Comparison of ENCODE assay signal across 21 mouse cellular contexts in genomic region chr7:90540811-90541323, GRCm38 (mm10).
DNase-seq lines count a peak whose midpoint lies in the region; TF ChIP-seq lines count a peak whose summit lies in the region.
"Had no signal": no experiment of that assay in that cellular context is flagged by ENCODE, and none has a peak within 500 bp of the region (broad histone marks: within the 10 kb centered on the region; RNA-seq: fewer than 3 reads in every experiment).

No protein-coding gene starts in this region.

- no peak overlapping the region for H3K4me2 ChIP-seq in CH12.LX (ENCODE audit: insufficient read depth, low read depth, poor library complexity, severe bottlenecking)
- H3K4me2 ChIP-seq: embryonic facial prominence, embryonic 13.5 days; forebrain, embryonic 13.5 days; hindbrain, embryonic 15.5 days; kidney, embryonic 15.5 days had no signal

- H3K4me3 ChIP-seq in heart, adult 2 months = no peak overlapping the region
- no peak overlapping the region for H3K4me3 ChIP-seq in CH12.LX (replicated peaks in 1 of 3; ENCODE audit: low read depth in 2 of 3, low read length in 2 of 3, poor library complexity in 1 of 3)
- no peak overlapping the region for H3K4me3 ChIP-seq in gastrocnemius, adult 2 months
- H3K4me3 ChIP-seq: embryonic facial prominence, embryonic 13.5 days; forebrain, embryonic 13.5 days; hindbrain, embryonic 15.5 days; kidney, embryonic 15.5 days had no signal

- WGBS in heart, adult 2 months = 53% methylated on average over 2 of the region's 2 CpGs

- no peak for TF ChIP-seq RAD21 in CH12.LX (IDR thresholded peaks at IDR 0.05; ENCODE audit: low read depth, low read length)

- dilution Hi-C loops in CH12.LX (cut with MboI; ENCODE audit: extremely low pct_ligation_motif_present, extremely low pct_unique_long_range_greater_than_20kb, low sequenced_read_pairs) = no loop called here

- no peak for DNase-seq in heart, adult 2 months
- no peak for DNase-seq in heart, postnatal 14 days
- no peak for DNase-seq in CH12.LX (ENCODE audit: extremely low read depth)
- DNase-seq in ES-CJ7 (ENCODE audit: low read depth, low spot score) = peak; percentile 50
- peak; percentile 40 for DNase-seq in ZHBTc4 (ENCODE audit: low read depth, low spot score)
- no peak for DNase-seq in gastrocnemius, adult 2 months
- no peak for DNase-seq in urinary bladder, postnatal 10 days (ENCODE audit: low spot score)
- DNase-seq: adrenal gland, adult 2 months; adrenal gland, postnatal 25 days; B cell, adult 2 months; cerebellum, adult 18-20 months; cerebellum, adult 9-11 months; cerebellum, postnatal 36 days; forebrain, postnatal 0 days; gastrocnemius, postnatal 25 days; kidney, adult 2 months had no signal

- no peak for TF ChIP-seq POLR2A in heart, adult 2 months (IDR thresholded peaks at IDR 0.05; ENCODE audit: insufficient read depth, low read depth, low read length)
- TF ChIP-seq POLR2A in CH12.LX (IDR thresholded peaks at IDR 0.05; ENCODE audit: low read depth, low read length) = no peak

- no peaks in the 10 kb centered on the region for H3K36me3 ChIP-seq in heart, adult 2 months (ENCODE audit: control insufficient read depth, insufficient read depth, low read length)
- H3K36me3 ChIP-seq in CH12.LX (replicated peaks in 1 of 2; ENCODE audit: control insufficient read depth in 1 of 2, insufficient read depth in 1 of 2, low read length in 1 of 2) = no peaks in the 10 kb centered on the region
- H3K36me3 ChIP-seq: embryonic facial prominence, embryonic 13.5 days; G1E; hindbrain, embryonic 15.5 days; kidney, embryonic 15.5 days had no signal

- no peak for TF ChIP-seq EP300 in heart, adult 2 months (IDR thresholded peaks at IDR 0.05; ENCODE audit: insufficient read depth, low read depth, low read length)
- no peak for TF ChIP-seq EP300 in CH12.LX (IDR thresholded peaks at IDR 0.05; ENCODE audit: low read length)

- intact Hi-C loops in heart, adult 2 months (cut with DNase I) = no loop called here
- intact Hi-C loops in heart, postnatal 14 days (cut with DNase I) = no loop called here
- intact Hi-C loops in gastrocnemius, adult 2 months (cut with DNase I) = no loop called here

- no peak for TF ChIP-seq CTCF in heart, adult 2 months (IDR thresholded peaks at IDR 0.05)
- TF ChIP-seq CTCF in CH12.LX (conservative IDR thresholded peaks at IDR 0.05 in 1 of 2, IDR thresholded peaks at IDR 0.05 in 1 of 2; ENCODE audit: low read depth in 2 of 2, low read length in 2 of 2) = no peak
- no peak for TF ChIP-seq CTCF in gastrocnemius, adult 2 months (IDR thresholded peaks at IDR 0.05)

- no peak overlapping the region for H3K9ac ChIP-seq in heart, adult 2 months (ENCODE audit: low read depth, low read length)
- H3K9ac ChIP-seq in CH12.LX (ENCODE audit: insufficient read depth, low read depth) = no peak overlapping the region
- H3K9ac ChIP-seq: embryonic facial prominence, embryonic 13.5 days; forebrain, embryonic 13.5 days; forebrain, postnatal 0 days; hindbrain, embryonic 15.5 days; kidney, embryonic 15.5 days had no signal

- no peaks in the 10 kb centered on the region for H3K4me1 ChIP-seq in heart, adult 2 months (ENCODE audit: control insufficient read depth, insufficient read depth, low read length)
- peaks cover 3 to 23% of the 10 kb centered on the region in 2 experiments; a peak in 3 of 4 replicates for H3K4me1 ChIP-seq in CH12.LX (ENCODE audit: control insufficient read depth in 1 of 2, insufficient read depth in 2 of 2)
- H3K4me1 ChIP-seq: embryonic facial prominence, embryonic 13.5 days; hindbrain, embryonic 15.5 days; kidney, embryonic 15.5 days had no signal

- 0 out of 2 replicates have a peak overlapping the region, but pooled peaks have one; percentile 40 for H3K27ac ChIP-seq in heart, adult 2 months
- no peak overlapping the region for H3K27ac ChIP-seq in CH12.LX (ENCODE audit: insufficient read depth, low read depth)
- no peak overlapping the region for H3K27ac ChIP-seq in gastrocnemius, adult 2 months
- H3K27ac ChIP-seq: embryonic facial prominence, embryonic 13.5 days; forebrain, embryonic 13.5 days; hindbrain, embryonic 15.5 days; kidney, embryonic 15.5 days had no signal

- H3K9me3 ChIP-seq in CH12.LX (replicated peaks; ENCODE audit: low read length) = no peaks in the 10 kb centered on the region
- H3K9me3 ChIP-seq: embryonic facial prominence, embryonic 13.5 days; forebrain, embryonic 13.5 days; G1E; hindbrain, embryonic 15.5 days; kidney, embryonic 15.5 days had no signal

- H3K79me2 ChIP-seq in heart, adult 2 months (replicated peaks; ENCODE audit: control insufficient read depth, insufficient read depth, low read length) = no peaks in the 10 kb centered on the region
- no peaks in the 10 kb centered on the region for H3K79me2 ChIP-seq in CH12.LX (replicated peaks; ENCODE audit: control insufficient read depth, extremely low read depth, insufficient read depth, poor library complexity, severe bottlenecking)

- in situ Hi-C loops in CH12.LX (cut with MboI; ENCODE audit: low pct_ligation_motif_present, low pct_unique_long_range_greater_than_20kb, low sequenced_read_pairs) = no loop called here

- no peaks in the 10 kb centered on the region for H3K27me3 ChIP-seq in heart, adult 2 months (ENCODE audit: control insufficient read depth, insufficient read depth, low read length)
- no peaks in the 10 kb centered on the region for H3K27me3 ChIP-seq in CH12.LX (replicated peaks)
- H3K27me3 ChIP-seq: embryonic facial prominence, embryonic 13.5 days; forebrain, embryonic 13.5 days; hindbrain, embryonic 15.5 days; kidney, embryonic 15.5 days had no signal

TF ChIP-seq in CH12.LX, 34 proteins besides CTCF, POLR2A, EP300 and RAD21:
- TF ChIP-seq CHD1 (IDR thresholded peaks at IDR 0.05; ENCODE audit: low read depth, low read length) = 0 out of 2 replicates have a peak, but pooled peaks have one; percentile 33
- TF ChIP-seq CHD2 (IDR thresholded peaks at IDR 0.05; ENCODE audit: low read length) = no peak

Comparison
In these comparisons a context has a peak if more than half of its experiments do, and no peak if none do; other contexts are left out.
1. DNase-seq: peak in ES-CJ7 (single experiment) and ZHBTc4 (single experiment); none in heart, adult 2 months (0 of 2), heart, postnatal 14 days (0 of 2), CH12.LX (single experiment), gastrocnemius, adult 2 months (single experiment) and urinary bladder, postnatal 10 days (single experiment).